Mouse (Mus musculus): Measurements from ENCODE around the gene Tfdp1.

GRCm38 (mm10) chr8:13338255-13338860 is at the start of gene Tfdp1:
- no peak for TF ChIP-seq CTCF (IDR thresholded peaks at IDR 0.05; ENCODE audit: extremely low read depth, insufficient read length, insufficient replicate concordance, low read depth, low read length)
- TF ChIP-seq POLR2A (IDR thresholded peaks at IDR 0.05; ENCODE audit: low read depth, low read length): no peak; the same call in 1 of the 2 replicates

All from small intestine, adult 2 months (tissue).